Mouse (Mus musculus) pancreas, adult 10 weeks (tissue): ENCODE measurements around the gene Kcns1. TPM values are rescaled to one million over a fixed set of nuclear protein-coding genes. Genes with fewer than 3 reads are reported as not detected.

Experiments used
- polyA plus RNA-seq: library from polyadenylated mRNA; stranded (reverse); fragments of 350-450 nt; fragmentation: Illumina TruSeq; extraction: RNeasy Lipid Tissue Mini Kit (QIAGEN cat#74804); gene quantifications from one replicate; pipeline ENCODE4 v1.2.3, GENCODE M21; 2015; ENCODE audit warnings: low read depth, low replicate concordance; ENCODE audit not compliant: insufficient read depth

The Kcns1 gene
- polyA plus RNA-seq = not detected

GRCm38 (mm10) chr2:164170902-164171301, at the start of gene Kcns1:
Gene Kcns1, minus strand, starts transcription at chr2:164171113.

GRCm38 (mm10) chr2:164199626-164200327, 28.9 kb upstream of the Kcns1 start, which contains the start of gene Wfdc15a:
Gene Wfdc15a, minus strand, starts transcription at chr2:164200130.

GRCm38 (mm10) chr2:164190576-164190975, 19.7 kb upstream of the Kcns1 start, which contains the start of gene Wfdc12:
Gene Wfdc12, minus strand, starts transcription at chr2:164190608.

GRCm38 (mm10) chr2:164182692-164183255, 11.9 kb upstream of the Kcns1 start, which contains the start of gene Wfdc5:
Gene Wfdc5, minus strand, starts transcription at chr2:164182742.

Other genes with a start within 250 kb of the Kcns1 start
- 27.7 TPM for gene Ywhab, start 176.2 kb downstream of the Kcns1 start, polyA plus RNA-seq
- 1.3 TPM for gene Pabpc1l, start 145.7 kb downstream of the Kcns1 start, polyA plus RNA-seq
- 4.8 TPM for gene Stk4, start 100.8 kb downstream of the Kcns1 start, polyA plus RNA-seq
- gene Tomm34, start 99.9 kb downstream of the Kcns1 start, polyA plus RNA-seq = 11.5 TPM
- not detected for gene Wfdc5, start 11.6 kb upstream of the Kcns1 start, polyA plus RNA-seq
- not detected for gene Wfdc12, start 19.5 kb upstream of the Kcns1 start, polyA plus RNA-seq
- gene Wfdc15a, start 29.0 kb upstream of the Kcns1 start, polyA plus RNA-seq = not detected
- 6.6 TPM for gene Wfdc15b, start 50.5 kb upstream of the Kcns1 start, polyA plus RNA-seq
- not detected for gene Svs2, start 67.4 kb upstream of the Kcns1 start, polyA plus RNA-seq
- gene Svs3b, start 85.5 kb upstream of the Kcns1 start, polyA plus RNA-seq = not detected
- not detected for gene Svs4, start 107.3 kb upstream of the Kcns1 start, polyA plus RNA-seq
- gene Svs3a, start 118.2 kb upstream of the Kcns1 start, polyA plus RNA-seq = not detected
- gene Svs6, start 145.6 kb upstream of the Kcns1 start, polyA plus RNA-seq = not detected
- gene Svs5, start 161.6 kb upstream of the Kcns1 start, polyA plus RNA-seq = not detected
- 146 TPM for gene Slpi, start 218.0 kb upstream of the Kcns1 start, polyA plus RNA-seq
- 571 TPM for gene Rbpjl, start 232.0 kb upstream of the Kcns1 start, polyA plus RNA-seq
- 9.7 TPM for gene Matn4, start 234.0 kb upstream of the Kcns1 start, polyA plus RNA-seq